Mouse (Mus musculus): ENCODE data around the gene Gm4894. TPM values are rescaled to one million over a fixed set of nuclear protein-coding genes. Genes with fewer than 3 reads are reported as not detected.

The Gm4894 gene
- polyA plus RNA-seq, 1 experiment from 2014 or later: not detected

- no peak for ATAC-seq (ENCODE audit: insufficient number of reproducible peaks, insufficient read depth, low FRiP score, low TSS enrichment, low read depth)
- 86% methylated on average over 11 of the region's 11 CpGs for WGBS
- no peak overlapping the region for H3K27ac ChIP-seq
- H3K4me2 ChIP-seq: no peak overlapping the region
- H3K27me3 ChIP-seq: no peaks in the 10 kb centered on the region
- no peaks in the 10 kb centered on the region for H3K9me3 ChIP-seq
- H3K9ac ChIP-seq: no peak overlapping the region
- no peak overlapping the region for H3K4me3 ChIP-seq
- H3K36me3 ChIP-seq: no peaks in the 10 kb centered on the region
- 0 out of 2 replicates have a peak, but pooled peaks cover 4% of the 10 kb centered on the region for H3K4me1 ChIP-seq
Observed at GRCm38 (mm10) chr9:49276542-49277334, 26.4 kb downstream of the Gm4894 start.

DNA sequence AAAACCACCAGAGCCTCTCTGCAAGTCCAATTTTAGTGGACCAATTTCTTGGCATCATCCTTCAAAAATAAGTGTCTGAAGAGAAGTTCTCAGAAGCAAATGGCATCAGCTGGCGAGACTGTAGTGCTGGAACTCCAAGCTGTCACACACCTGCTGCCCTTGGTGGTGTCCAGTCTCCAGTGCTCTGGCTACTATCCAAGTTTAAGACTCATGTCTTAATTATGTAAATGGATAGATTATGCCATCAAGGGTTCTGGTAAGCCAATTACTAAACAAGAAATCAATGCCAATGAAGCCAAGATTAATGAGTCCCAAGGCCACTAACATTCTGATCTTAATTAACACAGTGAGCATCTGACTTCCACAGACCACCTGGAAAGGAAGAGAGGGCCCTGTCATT, 44.8 kb downstream of the Gm4894 start:
- Histone ChIP-seq H3K4me3 (no peak overlapping the region), H3K4me2 (no peak overlapping the region), H3K27me3 (no peaks in the 10 kb centered on the region), H3K27ac (no peak overlapping the region), H3K9me3 (no peaks in the 10 kb centered on the region), H3K9ac (no peak overlapping the region), H3K4me1 (no peaks in the 10 kb centered on the region), H3K36me3 (no peaks in the 10 kb centered on the region)
- WGBS: 66% methylated on average over 1 of the region's 1 CpGs
- ATAC-seq (ENCODE audit: insufficient number of reproducible peaks, insufficient read depth, low FRiP score, low TSS enrichment, low read depth): no peak

- H3K36me3 ChIP-seq: no peaks in the 10 kb centered on the region
- ATAC-seq (ENCODE audit: insufficient number of reproducible peaks, insufficient read depth, low FRiP score, low TSS enrichment, low read depth): no peak
- no peak overlapping the region for H3K9ac ChIP-seq
- no peaks in the 10 kb centered on the region for H3K9me3 ChIP-seq
- H3K4me1 ChIP-seq: no peaks in the 10 kb centered on the region
- no peak overlapping the region for H3K27ac ChIP-seq
- no peak overlapping the region for H3K4me2 ChIP-seq
- H3K4me3 ChIP-seq: no peak overlapping the region
- WGBS: 69% methylated on average over 3 of the region's 3 CpGs
- no peaks in the 10 kb centered on the region for H3K27me3 ChIP-seq
Observed at GRCm38 (mm10) chr9:49307576-49307975, 57.2 kb downstream of the Gm4894 start.

DNA sequence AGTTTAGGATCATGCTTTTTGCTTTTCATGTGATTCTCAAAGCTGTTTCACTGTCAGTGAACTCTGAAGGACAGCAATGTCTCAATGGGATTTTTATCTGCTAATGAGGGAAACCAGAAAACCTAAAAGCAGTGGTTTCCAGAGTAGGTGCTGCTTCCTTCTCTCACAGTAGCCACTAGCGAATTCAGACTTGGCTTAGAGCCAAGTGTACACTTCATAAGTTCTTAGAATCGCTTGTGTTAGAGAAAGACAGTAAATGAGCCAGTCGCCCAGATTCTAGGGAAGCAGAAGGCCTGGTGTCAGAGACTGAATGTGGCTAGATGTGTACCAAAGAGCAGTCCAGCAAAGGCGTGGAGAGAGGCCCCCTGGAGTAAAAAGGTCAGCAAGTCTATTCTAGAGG, 60.5 kb downstream of the Gm4894 start:
- Histone ChIP-seq H3K36me3 (no peaks in the 10 kb centered on the region), H3K27ac (no peak overlapping the region), H3K4me3 (no peak overlapping the region), H3K9ac (no peak overlapping the region), H3K27me3 (no peaks in the 10 kb centered on the region), H3K4me2 (no peak overlapping the region), H3K4me1 (no peaks in the 10 kb centered on the region), H3K9me3 (no peaks in the 10 kb centered on the region)
- ATAC-seq (ENCODE audit: insufficient number of reproducible peaks, insufficient read depth, low FRiP score, low TSS enrichment, low read depth): no peak
- WGBS: 66% methylated on average over 4 of the region's 4 CpGs

GRCm38 (mm10) chr9:49318638-49319037, 68.3 kb downstream of the Gm4894 start:
- Histone ChIP-seq H3K9ac (no peak overlapping the region), H3K4me2 (no peak overlapping the region), H3K9me3 (no peaks in the 10 kb centered on the region), H3K36me3 (no peaks in the 10 kb centered on the region), H3K4me1 (no peaks in the 10 kb centered on the region), H3K4me3 (no peak overlapping the region), H3K27ac (no peak overlapping the region), H3K27me3 (no peaks in the 10 kb centered on the region)
- ATAC-seq (ENCODE audit: insufficient number of reproducible peaks, insufficient read depth, low FRiP score, low TSS enrichment, low read depth): no peak

Other genes starting within 250 kb of the Gm4894 start
- gene Zw10, start 194.9 kb upstream of the Gm4894 start, polyA plus RNA-seq (2015; fragmentation: Nextera tagmentation; extraction: Ambion mirVana): 46.7 and 47.0 TPM in 2 replicates
- 0.21 and 0.62 TPM in 2 replicates for gene Tmprss5, start 169.3 kb upstream of the Gm4894 start, polyA plus RNA-seq (2015; fragmentation: Nextera tagmentation; extraction: Ambion mirVana)
- gene Drd2, start 90.1 kb downstream of the Gm4894 start, polyA plus RNA-seq (2015; fragmentation: Nextera tagmentation; extraction: Ambion mirVana): not detected in 2 replicates
- gene Ankk1, start 176.5 kb downstream of the Gm4894 start, polyA plus RNA-seq (2015; fragmentation: Nextera tagmentation; extraction: Ambion mirVana): not detected in 2 replicates
- 1.6 and 2.0 TPM in 2 replicates for gene Ttc12, start 235.7 kb downstream of the Gm4894 start, polyA plus RNA-seq (2015; fragmentation: Nextera tagmentation; extraction: Ambion mirVana)

Measured in embryonic facial prominence, embryonic 13.5 days (tissue).